Mouse (Mus musculus) fibroblast of lung, adult 2 months (primary cell): ENCODE results near the gene Dlgap1.
"Not testable (repeated sequence)": the region's sequence is repeated elsewhere in the genome, so short reads cannot be mapped to it uniquely, and the experiment has no call there.

Experiments
- DNase-seq: peaks from one replicate; pipeline ENCODE4 v3.0.0-alpha.2; 2011; ENCODE audit warnings: low read depth

The Dlgap1 gene

DNA sequence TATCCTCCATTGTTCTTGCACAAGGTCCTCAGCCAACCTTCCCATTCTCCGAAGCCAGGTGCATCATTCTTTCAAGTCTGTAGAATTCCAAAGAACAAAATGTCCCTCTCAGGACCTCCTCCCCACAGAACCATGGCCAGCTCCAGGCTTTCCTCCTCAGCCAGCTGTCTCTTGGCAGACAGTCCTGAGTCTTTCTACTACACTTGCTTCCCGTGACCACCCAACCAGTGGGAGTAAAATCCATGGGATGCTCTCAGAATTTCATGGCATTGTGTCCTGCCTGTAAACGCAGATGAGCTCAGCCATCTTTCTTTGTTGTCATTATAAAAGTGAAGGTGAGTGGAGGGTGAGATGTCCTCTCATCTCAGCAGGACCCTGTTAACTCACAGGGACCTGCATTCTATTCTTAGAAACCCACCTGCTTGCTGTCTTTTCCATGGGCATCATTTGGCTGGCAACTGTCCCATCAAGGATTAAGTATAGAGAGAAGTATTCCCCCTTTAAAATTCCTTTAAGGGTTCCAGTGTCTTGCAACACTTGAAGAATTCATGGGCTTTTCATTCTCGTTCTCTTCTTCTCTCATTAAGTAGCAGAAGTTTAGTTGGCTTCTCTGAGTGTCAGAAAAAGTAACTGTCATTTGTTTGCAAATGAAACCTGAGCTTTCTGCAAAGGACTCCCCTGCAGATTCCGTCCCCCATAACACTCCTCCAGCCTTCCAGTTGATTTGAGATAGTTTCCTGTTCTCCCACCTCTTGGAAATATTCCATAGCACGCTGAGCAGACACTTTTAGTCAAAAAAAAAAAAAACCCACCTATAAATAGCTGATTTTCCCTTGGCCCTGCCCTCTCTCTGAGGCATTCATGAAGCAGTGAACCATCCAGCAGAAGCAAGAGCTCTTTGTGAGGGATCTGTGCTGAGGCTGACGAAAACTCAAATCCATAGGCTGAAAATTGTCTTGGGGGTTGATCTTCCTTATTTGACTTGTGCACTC lies 559.6 kb downstream of the Dlgap1 start:
- no peak for DNase-seq

DNA sequence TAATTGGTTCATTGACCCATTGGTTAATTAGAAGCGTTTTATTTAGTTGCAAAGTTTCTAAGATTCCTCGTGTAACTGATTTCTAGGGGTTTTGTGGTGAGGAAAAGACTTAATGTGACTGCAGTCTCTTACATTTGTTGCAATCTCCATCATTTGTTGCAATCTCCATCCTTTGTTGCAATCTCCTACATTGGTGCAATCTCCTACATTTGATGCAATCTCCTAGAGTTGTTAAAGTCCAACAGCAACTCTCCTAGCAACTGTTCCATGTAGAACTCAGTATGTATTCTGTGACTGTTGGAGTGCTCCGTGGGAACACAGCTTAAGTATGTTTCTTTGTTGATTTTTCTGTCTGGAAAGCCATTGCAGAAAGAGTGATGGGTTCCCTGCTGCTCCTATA lies 565.4 kb downstream of the Dlgap1 start:
- no peak for DNase-seq

DNA sequence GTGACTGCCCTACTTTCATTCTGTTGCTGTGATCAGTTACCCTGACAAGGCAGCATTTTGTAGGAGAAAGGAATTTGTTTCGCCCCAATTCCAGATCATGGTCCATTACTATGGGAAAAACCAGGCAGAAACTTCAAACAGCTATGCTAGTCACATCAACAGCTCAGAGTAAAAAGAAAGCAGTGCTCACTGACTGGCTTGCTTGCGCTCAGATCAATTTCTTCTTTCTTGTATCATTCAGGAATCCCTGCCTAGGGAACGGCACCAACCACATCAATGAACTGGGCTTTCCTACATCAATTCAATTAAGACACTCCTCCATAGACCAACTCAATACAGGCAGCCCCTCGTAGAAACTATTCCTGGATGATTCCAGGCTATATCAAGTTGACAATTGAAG lies 572.9 kb downstream of the Dlgap1 start:
- DNase-seq: no peak

DNA sequence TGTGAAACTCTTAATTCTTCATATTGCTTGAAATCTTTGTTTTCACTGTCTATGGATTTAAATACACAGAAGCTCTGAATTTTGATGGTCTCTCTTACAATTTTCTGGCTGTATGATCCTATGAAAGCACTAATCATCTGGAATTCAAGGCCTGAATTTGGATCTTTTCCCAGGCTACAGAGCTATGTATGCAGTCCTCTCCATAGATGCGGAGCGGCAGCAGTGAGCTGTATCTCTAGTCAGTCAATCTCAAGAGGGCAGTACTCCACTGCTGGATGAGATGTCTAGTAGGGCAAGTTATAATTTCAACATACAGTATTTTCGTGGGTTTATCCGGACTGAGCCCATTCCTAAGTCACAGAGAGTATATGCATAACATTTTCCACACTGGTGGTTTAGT lies 581.9 kb downstream of the Dlgap1 start:
- DNase-seq: no peak

DNA sequence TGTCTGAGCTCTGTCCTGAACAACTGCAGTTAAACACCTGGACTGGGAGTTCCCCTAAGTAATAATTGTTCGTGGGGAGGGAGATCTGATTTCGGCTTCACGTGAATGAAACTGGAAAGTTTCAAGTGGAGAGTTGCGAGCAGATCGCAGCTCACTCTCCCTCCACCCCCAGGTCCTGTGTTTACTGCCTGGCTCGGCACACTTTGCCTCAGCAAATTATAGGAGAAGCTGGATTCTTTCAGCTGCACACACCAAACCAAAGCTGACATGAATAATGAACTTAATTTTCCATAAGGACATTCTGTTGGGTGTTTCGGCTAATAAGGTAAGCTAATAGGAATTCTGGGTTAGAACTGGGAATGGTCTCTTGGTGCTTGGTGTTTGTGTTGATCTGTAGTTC lies 592.7 kb downstream of the Dlgap1 start:
- DNase-seq: no peak

DNA sequence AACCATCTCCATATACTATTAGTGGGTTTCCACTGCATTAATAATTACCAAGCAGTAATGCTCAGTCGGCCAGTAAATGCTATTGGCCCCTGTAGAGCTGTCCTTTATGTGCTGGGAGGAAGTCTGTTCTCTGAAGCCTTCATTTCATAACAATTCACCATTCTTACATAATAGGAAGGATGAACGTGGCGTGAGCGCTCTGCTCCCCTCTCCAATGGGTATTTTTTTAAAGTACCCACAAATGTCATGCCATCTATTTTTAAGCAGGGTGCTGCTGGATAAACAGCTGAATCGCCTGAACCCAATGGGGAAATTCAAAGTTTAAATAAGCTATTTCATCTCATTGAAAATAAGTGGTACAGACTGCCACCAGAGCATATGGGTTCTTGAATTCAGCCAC lies 602.0 kb downstream of the Dlgap1 start:
- no peak for DNase-seq

DNA sequence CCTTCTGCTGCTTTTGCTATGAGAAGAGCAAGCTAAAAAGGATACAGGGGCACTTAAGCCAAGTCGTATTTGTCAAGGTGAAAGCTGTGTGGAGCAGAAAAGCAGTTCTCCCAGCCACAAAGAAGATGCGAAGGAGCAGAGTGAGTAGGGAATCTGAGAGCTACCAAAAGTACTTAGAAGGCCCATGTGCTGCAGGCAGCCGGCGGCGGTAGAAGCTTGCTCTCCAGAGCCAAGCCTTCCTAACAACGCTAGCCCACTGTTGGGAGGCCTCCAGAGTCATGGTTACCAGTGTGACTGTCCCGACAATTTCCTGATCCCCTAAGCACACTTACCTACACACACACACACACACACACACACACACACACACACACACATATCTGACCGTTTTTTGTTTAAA lies 614.2 kb downstream of the Dlgap1 start:
- DNase-seq: no peak

DNA sequence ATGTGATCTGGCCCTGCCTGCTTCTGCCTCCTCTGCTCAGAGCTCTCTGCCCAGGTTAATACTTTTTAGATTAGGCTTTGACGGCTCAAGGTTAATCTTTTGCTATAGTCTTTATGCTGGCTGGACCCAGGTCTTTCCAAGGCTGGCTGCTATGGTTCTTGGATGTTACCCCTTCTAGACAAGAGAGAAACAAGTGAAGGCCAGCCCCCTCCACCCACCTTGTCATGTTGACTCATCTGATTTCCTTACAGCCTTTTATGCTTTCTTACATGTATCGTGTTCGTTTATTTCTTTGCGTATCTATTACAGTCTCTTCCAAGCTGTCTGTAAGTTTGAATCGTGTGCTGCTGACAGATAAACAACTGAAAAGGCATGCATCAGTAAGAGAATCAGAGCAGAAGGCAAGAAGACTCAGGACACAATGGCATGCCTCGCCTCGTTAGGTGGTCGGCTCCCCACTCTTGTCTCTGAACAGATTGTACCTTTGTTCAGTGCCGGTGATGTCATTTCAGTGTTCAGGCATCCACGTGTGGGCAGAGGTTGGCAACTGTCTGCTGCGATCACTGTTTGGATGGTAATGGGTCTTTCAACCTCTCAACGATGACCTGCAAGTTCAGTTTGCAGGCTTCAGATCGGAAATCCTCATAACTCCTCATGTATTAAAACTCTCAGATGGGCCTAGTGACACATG lies 618.0 kb downstream of the Dlgap1 start:
- DNase-seq: no peak

DNA sequence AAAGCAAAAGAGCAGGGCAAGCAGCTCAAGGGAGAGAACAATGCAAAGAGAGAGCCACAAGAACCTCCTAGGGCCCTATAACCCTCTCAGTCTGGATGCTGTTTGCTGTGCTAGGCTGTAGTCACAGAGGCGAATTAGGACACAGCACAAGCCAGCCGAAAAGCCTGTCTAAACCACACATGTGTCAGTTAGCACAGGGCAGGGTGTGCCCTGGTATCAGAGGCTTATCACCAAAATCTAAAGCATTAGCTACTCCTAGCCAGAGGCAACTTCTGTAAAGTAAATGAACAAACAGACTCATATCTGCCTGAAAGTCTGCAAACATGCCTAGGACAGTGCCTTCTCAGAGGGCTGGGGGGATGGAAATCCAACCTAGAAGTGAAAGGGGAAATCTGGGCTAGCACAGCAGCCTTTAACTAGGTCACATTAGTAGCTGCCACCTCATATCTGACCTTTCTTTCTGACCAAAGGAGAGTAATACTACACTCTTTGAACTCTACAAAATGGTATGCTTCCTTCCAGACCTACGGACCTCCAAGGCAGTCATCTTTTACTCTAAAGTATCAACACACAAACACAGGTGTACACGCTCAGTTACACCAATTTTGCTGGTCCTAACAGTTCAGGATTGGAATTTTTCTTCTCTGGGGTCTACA lies 619.2 kb downstream of the Dlgap1 start:
- not testable (repeated sequence) for DNase-seq

DNA sequence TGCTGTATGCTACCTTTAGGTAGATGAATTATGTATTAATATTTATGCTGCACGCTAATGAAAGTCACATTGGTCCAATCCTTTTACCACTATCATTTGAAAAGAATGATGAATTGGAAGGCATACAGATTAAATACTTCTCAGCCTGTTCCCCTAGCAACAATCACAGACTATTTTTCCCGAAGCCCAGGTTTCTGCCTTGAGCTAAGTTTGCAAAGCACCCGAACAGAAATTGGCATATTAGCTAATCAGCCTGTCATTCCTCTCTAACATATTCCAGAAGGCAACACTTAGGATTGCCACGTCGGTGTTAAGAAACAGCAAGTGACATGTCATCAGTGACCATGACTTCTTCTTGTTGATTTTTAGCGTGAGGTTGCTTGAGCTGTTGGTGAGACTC lies 619.8 kb downstream of the Dlgap1 start:
- no peak for DNase-seq

DNA sequence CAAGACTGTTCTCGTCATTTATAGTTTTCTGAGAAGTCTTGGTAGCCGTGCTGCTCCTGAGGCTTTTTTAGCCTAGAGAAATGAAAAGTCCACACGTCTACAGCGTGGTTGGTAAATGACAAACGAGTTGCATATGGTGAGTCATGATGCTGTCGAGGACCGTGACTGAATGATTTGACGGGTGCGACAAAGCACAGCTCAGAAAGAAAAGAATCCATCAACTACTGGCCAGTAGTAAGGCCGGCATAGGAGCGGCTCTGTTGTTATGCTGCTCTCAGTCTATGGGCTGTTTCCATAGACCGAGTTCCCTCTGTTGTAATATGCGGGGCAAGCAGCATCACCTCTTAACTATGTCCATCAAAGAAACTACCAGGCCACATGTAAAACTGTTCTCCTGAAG lies 620.3 kb downstream of the Dlgap1 start:
- no peak for DNase-seq

DNA sequence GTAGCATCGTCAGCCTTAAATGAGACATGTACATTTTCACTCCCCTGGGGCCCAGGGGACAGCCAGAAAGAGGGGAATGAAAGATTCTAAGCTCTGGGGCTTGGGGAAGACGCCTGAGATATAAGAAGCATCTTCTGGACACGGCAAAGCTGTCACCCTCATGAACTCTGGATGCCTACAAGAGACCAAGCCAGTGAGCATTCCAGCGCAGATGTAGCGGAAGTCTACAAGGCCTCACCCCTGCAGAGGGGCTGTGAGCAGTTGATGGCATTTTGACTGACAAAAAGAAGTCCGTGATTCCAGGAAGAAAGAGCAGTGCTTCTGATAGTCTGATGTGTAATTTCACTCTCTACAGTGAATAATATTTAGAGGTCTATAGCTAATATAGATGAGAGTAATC lies 621.6 kb downstream of the Dlgap1 start:
- DNase-seq: no peak

DNA sequence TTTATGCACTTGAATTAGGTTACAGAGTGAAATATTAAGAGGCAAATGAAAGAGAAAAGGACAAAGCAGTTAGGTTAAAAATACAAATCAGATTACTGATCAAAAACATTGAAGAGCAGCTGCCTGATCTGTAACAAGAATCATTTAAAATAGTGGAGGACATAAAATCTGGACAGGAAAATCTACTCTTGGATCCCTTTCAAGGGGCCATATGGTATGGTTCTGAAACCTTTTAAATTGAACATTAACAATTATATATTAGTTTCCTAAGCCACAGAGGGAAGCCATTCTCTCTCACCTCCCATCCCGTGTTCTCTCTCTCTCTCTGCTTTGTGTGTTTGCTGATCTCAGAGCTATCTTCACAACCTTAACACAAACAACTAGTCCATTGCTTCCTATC lies 625.4 kb downstream of the Dlgap1 start:
- DNase-seq: no peak

DNA sequence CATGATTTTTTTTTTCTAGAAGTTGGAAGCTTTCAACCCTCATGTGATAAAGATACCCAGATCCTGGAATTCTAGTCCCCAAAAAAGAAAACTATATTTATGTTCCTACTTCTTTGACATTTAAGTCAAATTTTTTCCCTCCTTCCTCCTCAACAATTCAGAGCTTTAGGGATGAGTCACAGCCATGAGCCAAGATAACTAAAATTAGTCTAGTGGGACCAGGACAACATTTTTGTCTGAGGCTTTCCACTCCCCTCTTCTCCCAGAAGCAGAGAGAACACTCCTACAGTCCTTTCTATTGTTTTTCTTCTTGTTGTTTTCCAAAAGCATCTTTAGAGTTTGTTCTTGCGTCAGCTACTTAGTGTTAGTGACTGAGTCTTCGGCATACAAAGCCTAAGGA lies 627.5 kb downstream of the Dlgap1 start:
- no peak for DNase-seq

DNA sequence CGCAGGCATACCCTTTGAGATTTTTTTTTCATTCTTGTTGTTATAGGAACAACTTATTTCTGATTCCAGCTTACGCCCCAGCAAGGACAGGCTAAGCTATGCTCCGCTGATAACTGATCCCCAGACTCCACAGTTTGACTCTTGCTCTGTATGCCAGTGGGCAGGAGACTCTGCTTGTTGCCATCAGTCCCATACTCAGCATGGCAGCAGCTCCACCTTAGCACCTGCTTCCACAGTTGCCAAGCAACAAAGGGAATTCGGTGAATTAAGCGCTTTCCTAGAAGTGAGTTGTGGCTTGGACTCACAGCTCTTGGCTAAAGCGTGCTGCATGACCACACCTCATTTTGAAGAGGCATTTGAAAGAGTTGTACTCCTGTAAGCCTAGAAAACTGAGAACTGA lies 631.6 kb downstream of the Dlgap1 start:
- no peak for DNase-seq

DNA sequence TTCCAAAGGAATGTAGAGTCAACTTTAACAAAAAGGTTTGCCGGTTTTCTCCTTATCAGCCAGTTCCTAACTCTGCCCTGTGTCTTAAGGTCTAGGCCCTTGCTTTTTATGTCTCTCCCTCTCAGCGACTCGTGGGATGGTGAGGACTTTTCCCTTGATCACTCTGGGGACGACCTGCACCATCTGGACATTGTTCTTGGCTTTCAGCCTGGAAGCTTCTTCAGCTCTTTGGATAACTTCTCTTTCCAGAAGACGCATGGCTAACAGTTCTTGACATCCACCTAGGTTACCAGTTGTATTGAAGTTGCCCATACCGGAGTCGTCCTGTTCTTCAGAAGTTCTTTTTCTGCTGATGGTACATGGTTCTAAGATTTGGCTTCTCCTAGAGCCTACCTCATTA lies 633.2 kb downstream of the Dlgap1 start:
- no peak for DNase-seq

DNA sequence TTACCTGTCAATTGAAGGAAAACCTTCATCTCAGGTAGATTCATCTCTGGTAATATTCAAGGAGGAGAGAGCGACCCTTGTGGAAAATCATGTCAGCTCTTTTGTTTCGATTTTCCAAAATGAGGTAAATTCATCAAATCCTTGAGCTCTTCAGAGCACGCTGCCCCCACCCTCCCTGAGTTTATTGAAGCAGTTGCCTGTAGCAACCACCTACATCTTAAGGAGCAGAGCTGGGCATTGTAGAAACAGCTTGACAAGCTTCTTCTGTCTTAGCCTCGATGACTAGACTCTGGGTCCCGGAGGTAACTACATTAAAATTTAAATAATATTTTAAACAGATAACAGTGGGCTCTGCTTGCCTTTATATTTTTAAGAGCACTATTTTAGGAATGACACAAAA lies 636.8 kb downstream of the Dlgap1 start:
- DNase-seq: no peak

DNA sequence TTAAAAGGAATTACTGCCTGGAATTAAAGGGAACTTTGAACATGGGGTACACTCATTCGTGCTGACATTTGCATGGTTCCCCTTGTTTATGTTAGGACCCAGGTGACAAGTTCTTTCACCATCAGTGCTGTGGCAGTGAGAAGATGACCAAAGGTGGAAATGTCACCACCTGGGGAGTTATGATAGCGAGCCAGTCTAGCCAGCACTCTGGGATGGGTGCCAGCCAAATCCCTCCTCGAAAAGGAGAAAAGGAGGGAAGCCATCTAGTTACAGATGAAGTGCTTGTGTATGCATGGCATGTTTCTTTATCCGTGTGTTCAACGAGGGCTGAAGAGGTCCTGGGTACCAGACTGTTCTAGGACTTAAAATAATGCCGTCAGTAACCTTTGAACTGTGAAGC lies 643.3 kb downstream of the Dlgap1 start:
- DNase-seq: no peak

DNA sequence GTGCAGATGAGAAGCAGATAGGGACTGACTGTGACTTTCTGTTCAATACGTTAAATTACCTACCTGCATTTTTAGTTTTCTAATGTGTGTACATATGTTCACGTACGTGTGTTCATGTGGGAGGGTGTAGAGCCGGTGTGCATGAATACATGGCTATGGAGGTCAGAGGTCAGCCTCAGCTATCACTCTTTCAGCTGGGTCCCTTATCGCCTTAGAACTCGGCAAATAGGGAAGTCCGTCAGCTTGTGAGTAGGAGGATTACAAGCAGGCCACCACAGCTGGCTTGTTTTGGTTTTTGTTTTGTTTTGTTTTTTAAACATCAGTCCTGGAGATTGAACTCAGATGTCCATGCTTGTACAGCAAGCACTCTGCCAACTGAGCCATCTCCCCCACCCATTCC lies 645.0 kb downstream of the Dlgap1 start:
- no peak for DNase-seq

DNA sequence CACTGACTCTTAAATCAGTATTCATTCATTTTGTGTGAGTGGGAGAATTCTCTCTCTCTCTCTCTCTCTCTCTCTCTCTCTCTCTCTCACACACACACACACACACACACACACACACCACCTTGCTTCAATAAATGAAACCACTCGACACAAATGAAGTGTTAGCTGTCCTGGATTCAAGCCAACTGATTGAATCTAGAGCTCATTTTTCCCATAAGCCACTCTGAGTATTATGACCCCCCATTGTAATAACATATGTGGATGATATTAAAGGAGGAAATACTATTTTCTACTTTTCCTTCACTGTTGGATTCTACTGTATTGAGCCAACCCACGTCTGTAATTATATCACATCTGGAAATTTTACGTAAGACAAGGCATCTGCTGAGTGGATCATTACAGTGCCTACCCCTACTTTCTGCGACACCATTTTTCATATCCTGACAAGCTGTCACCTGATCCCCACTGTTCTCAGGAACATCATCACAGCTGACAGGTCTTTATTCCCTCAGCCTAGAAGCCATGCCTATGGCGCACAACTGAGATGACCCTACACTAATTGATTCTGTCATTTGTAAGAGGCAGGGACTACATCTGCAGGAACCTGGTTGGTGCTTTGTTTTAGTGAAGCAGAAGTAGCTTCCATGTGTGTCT lies 645.7 kb downstream of the Dlgap1 start:
- no peak for DNase-seq

DNA sequence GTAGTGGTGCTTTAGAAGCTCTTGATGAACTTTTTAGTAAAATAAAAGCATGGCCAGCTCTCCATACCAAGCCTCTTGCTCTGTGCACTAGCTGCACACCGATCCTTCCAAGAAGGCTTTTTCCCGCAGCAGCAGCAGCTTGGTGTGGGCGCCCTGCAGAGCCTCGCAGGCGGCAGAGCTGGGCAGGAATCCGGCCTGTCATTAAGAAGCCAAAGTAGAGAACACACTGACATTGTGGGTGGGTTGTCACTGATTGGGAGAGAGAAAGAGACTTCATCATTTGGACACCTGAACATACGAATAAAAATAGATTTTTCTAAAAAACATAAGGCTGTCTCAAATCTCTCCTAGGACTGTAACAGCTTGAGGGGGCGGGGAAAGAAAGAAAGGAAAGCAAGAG lies 653.6 kb downstream of the Dlgap1 start:
- no peak for DNase-seq

DNA sequence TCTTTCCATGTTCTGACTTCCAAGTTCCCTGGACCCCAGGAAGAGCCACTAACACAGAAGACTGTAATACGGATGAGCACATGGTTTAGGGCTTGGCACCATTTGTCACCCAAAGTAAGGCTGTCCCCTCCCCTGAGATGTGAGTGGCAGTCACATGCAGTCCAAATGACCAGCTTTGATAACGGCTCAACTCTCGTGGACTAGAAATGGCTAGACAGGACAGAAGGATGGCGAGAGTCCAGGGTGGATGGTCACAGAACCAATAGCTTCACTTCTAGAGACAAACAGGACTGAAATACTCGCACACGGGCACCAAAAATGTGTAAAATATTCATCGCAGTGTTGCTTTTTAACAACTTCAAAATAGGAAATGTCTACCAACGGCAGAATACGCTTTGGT lies 657.5 kb downstream of the Dlgap1 start:
- DNase-seq: no peak
